Mouse (Mus musculus) stomach, postnatal 0 days (tissue): ENCODE data around the gene 0610012G03Rik. TPM values are rescaled to one million over a fixed set of nuclear protein-coding genes. Genes with fewer than 3 reads are reported as not detected.

Source experiments
- ATAC-seq: fragments of 200-750 bp; cut with Nextera tagmentation; 2 replicates; pipeline ENCODE4 v1.8.0; 2017; ENCODE audit not compliant: low FRiP score, low TSS enrichment
- DNase-seq: peaks from one replicate; pipeline ENCODE4 v3.0.0-alpha.2; 2016; ENCODE audit warnings: low spot score
- H3K27ac ChIP-seq: fragments of 300-500 bp; sonication (generic); replicated peaks from 2 replicates; pipeline ENCODE4 v1.5.1; 2014; ENCODE audit warnings: mild to moderate bottlenecking, control low read depth
- H3K27me3 ChIP-seq: fragments of 300-500 bp; sonication (generic); 2 replicates; pipeline ENCODE4 v1.6.1; 2014; ENCODE audit warnings: low read length; ENCODE audit not compliant: control insufficient read depth, insufficient read depth
- H3K36me3 ChIP-seq: fragments of 300-500 bp; sonication (generic); 2 replicates; pipeline ENCODE4 v1.6.1; 2014; ENCODE audit warnings: low read length, mixed read lengths; ENCODE audit not compliant: control insufficient read depth, insufficient read depth
- H3K4me1 ChIP-seq: fragments of 300-500 bp; sonication (generic); replicated peaks from 2 replicates; pipeline ENCODE4 v1.6.1; 2014; ENCODE audit warnings: antibody characterized with exemption; ENCODE audit not compliant: control insufficient read depth, insufficient read depth
- H3K4me2 ChIP-seq: fragments of 300-500 bp; sonication (generic); replicated peaks from 2 replicates; pipeline ENCODE4 v1.6.1; 2014; ENCODE audit warnings: low read depth, mild to moderate bottlenecking, control low read depth, moderate library complexity
- H3K4me3 ChIP-seq: fragments of 300-500 bp; sonication (generic); 2 replicates; pipeline ENCODE4 v1.5.1; 2014; ENCODE audit warnings: low read depth, low read length, control low read depth
- H3K9ac ChIP-seq: fragments of 300-500 bp; sonication (generic); 2 replicates; pipeline ENCODE4 v1.6.1; 2014; ENCODE audit warnings: mild to moderate bottlenecking, low read length, control low read depth, mixed read lengths
- H3K9me3 ChIP-seq: fragments of 300-500 bp; sonication (generic); 2 replicates; pipeline ENCODE4 v1.6.1; 2016; ENCODE audit warnings: low read length; ENCODE audit not compliant: control insufficient read depth
- CTCF ChIP-seq: IDR thresholded peaks from 2 replicates; pipeline ENCODE4 v1.5.1; 2016; ENCODE audit warnings: antibody characterized with exemption, low read depth, mild to moderate bottlenecking, moderate library complexity
- EP300 ChIP-seq: optimal IDR thresholded peaks from 2 replicates; pipeline ENCODE3; 2016; ENCODE audit warnings: antibody characterized with exemption
- WGBS: fragments of 180-500 bp; shearing (Covaris S2); extraction: QIAGEN DNeasy Blood & Tissue Kit; methylation state at CpG from one replicate; pipeline ENCODE4 v1.1.7; 2014; 5-methylcytosine and 5-hydroxymethylcytosine counted together
- polyA plus RNA-seq: library from polyadenylated mRNA; unstranded; fragments of >200 nt; fragmentation: Nextera tagmentation; extraction: Ambion mirVana; gene quantifications from 2 replicates; pipeline ENCODE4 v1.2.1, GENCODE M21; 2015

0610012G03Rik gene
- polyA plus RNA-seq, 1 experiment from 2014 or later = 112 TPM

DNA sequence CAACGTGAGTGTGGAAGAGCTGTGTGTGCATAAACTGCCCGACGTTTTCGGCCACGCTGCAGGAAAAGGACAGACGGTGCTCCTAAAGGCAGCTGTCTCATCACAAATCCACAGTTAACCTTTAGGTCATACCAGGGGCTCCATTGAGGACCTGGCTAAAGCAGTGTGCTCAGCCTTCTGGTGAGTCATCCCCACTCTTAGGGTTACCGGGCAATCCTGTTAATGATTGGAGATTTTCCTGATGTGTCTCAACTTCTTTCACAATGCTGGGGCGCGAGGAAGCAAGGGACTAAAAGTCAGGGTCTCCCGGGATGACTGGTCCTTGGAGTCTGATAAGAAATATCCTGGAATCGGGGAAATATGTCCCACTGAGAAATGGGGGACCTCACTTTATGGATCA lies 30.5 kb downstream of the 0610012G03Rik start:
- Histone ChIP-seq H3K9me3 (no peaks in the 10 kb centered on the region), H3K9ac (no peak overlapping the region), H3K27me3 (no peaks in the 10 kb centered on the region), H3K4me1 (no peaks in the 10 kb centered on the region), H3K27ac (no peak overlapping the region), H3K4me2 (peak overlapping the region; percentile 48; the same call in 1 of the 2 replicates), H3K36me3 (no peaks in the 10 kb centered on the region), H3K4me3 (no peak overlapping the region)
- no peak for TF ChIP-seq EP300
- no peak for TF ChIP-seq CTCF
- 50% methylated on average over 11 of the region's 11 CpGs for WGBS
- DNase-seq (no peak), ATAC-seq (peak; percentile 57; the same call in 1 of the 2 replicates)

DNA sequence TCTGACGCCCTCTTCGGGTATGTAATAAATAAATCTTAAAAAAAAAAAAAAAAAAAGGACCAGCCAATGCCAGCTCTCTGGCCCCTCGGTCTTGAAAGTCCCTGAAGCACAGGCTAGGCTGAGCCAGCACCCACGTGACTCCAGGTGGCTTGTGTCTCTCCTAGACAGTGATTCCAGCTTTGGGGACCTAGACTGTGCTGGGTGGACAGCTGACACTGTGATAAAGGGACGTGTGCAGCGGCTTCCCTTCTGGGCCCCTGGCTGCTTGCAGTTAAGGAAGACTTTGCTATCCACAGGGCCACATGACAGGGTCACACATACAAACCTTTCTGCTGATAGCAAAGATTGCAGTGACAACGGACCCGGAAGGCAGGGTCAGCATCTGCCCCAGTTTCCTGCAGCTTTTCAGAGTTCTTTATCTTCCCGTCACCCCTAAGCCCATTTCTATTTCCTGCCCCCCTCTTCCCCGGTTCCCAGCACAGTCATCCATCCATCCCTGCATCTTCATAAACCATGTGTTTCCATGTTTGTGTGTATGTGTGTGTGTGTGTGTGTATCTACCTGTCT lies 37.9 kb downstream of the 0610012G03Rik start:
- Histone ChIP-seq H3K9me3 (no peaks in the 10 kb centered on the region), H3K36me3 (no peaks in the 10 kb centered on the region), H3K4me3 (no peak overlapping the region), H3K9ac (no peak overlapping the region), H3K4me2 (no peak overlapping the region), H3K27me3 (no peaks in the 10 kb centered on the region), H3K27ac (no peak overlapping the region), H3K4me1 (0 out of 2 replicates have a peak, but pooled peaks cover 3% of the 10 kb centered on the region)
- no peak for ATAC-seq
- TF ChIP-seq EP300 (no peak), CTCF (no peak)
- WGBS = 44% methylated on average over 10 of the region's 10 CpGs
- no peak for DNase-seq

DNA sequence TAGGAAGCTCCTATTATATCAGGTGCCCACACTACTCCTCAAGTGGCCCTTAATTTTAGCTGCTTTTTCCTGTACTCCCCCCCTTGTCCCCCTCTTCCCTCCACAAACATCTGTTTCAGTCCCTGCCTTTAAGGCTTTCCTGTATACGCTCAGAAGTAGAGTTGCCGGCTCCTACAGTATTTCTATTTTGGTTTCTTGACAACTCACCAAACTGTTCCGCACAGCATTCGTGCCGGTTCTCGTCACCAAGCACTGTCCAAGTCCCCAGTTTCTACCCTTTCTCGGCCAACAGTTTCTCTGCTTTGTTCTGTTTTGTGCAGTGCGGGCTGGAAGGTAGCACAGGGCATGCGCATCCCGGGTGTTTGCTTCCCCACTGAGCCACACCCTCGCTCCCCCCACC lies 39.3 kb downstream of the 0610012G03Rik start:
- WGBS = 57% methylated on average over 10 of the region's 11 CpGs
- ATAC-seq = no peak
- Histone ChIP-seq H3K36me3 (no peaks in the 10 kb centered on the region), H3K27ac (no peak overlapping the region), H3K9me3 (no peaks in the 10 kb centered on the region), H3K4me3 (no peak overlapping the region), H3K4me2 (no peak overlapping the region), H3K4me1 (0 out of 2 replicates have a peak, but pooled peaks cover 3% of the 10 kb centered on the region), H3K9ac (no peak overlapping the region), H3K27me3 (no peaks in the 10 kb centered on the region)
- TF ChIP-seq CTCF = no peak
- TF ChIP-seq EP300 = no peak
- DNase-seq = no peak

DNA sequence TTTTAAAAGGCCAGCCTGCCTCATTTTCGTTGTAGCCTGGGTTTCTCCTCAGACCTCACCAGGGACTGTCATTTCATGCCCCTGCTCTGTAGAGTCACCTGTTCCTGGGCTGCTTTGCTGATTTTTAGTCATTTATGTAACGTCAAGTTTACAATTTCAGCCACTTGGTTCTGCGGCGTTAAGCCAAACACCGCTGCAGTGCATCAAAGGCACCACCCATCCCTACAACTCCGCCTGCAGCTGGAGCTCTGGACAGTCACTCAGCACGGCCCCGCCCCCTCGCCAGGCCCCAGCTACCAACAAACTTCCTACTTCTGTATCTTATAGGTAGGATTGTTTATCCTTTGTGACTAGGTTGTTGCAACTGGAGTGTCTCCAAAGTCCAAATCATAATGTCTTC lies 41.4 kb downstream of the 0610012G03Rik start:
- Histone ChIP-seq H3K4me1 (0 out of 2 replicates have a peak, but pooled peaks cover 3% of the 10 kb centered on the region), H3K4me2 (peak overlapping the region; percentile 42), H3K27me3 (no peaks in the 10 kb centered on the region), H3K4me3 (peak overlapping the region; percentile 12; the same call in 1 of the 2 replicates), H3K36me3 (no peaks in the 10 kb centered on the region), H3K9me3 (no peaks in the 10 kb centered on the region), H3K9ac (0 out of 2 replicates have a peak overlapping the region, but pooled peaks have one; percentile 18), H3K27ac (no peak overlapping the region)
- ATAC-seq (peak; percentile 70; the same call in 1 of the 2 replicates), DNase-seq (peak; percentile 63)
- 7% methylated on average over 9 of the region's 9 CpGs for WGBS
- no peak for TF ChIP-seq EP300
- TF ChIP-seq CTCF = no peak

DNA sequence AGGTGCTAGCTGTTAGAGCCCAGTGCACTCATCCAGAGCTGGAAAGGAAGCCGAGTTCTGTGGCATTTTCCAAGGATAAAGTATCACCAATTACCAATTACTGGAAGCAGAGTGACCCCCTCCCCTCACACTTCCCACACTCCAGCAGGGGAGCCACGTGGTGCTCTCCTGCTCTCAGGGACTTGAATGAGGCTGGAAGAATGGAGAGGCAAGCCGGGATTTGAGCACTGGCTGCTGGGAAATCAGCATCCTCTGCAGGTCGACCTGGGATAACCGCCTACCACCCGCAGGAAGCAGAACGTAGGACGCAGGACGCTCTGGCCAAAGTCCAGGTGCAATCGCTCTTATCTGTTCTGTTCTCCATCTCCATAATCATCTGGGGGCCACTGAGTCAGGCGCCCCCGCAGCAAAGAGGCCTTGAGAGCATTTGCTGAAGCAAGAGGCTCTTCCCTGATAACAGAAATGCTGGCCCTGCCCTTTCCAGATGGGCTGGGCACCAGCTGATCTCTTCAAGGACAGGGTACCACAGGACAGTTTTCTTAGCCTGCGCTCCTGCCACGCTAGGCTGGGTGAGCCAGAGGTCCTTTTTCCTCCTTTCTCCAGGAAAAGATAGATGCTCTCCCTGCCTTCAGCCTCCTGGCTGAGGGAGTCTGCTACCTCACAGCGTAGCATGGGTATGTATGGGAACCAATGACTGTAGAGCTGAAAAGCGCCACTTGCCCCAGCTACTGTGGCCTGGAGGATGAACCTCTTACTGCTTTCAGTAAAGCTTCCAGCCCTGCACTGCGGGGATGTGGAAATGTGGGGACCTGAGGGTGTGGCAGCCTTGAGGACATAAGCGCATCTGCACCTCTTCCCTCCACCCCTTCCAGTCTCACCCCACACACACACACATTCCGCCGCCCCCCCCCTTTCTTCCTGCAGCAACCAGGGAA lies 42.1 kb downstream of the 0610012G03Rik start:
- peak overlapping the region; percentile 12; the same call in 1 of the 2 replicates for H3K4me3 ChIP-seq
- TF ChIP-seq CTCF (no peak), EP300 (no peak)
- no peak overlapping the region for H3K27ac ChIP-seq
- no peak for ATAC-seq
- H3K27me3 ChIP-seq = no peaks in the 10 kb centered on the region
- no peaks in the 10 kb centered on the region for H3K9me3 ChIP-seq
- H3K9ac ChIP-seq = no peak overlapping the region
- DNase-seq = no peak
- peak overlapping the region; percentile 42 for H3K4me2 ChIP-seq
- WGBS = 30% methylated on average over 20 of the region's 20 CpGs
- no peaks in the 10 kb centered on the region for H3K36me3 ChIP-seq
- H3K4me1 ChIP-seq = 0 out of 2 replicates have a peak, but pooled peaks cover 3% of the 10 kb centered on the region

DNA sequence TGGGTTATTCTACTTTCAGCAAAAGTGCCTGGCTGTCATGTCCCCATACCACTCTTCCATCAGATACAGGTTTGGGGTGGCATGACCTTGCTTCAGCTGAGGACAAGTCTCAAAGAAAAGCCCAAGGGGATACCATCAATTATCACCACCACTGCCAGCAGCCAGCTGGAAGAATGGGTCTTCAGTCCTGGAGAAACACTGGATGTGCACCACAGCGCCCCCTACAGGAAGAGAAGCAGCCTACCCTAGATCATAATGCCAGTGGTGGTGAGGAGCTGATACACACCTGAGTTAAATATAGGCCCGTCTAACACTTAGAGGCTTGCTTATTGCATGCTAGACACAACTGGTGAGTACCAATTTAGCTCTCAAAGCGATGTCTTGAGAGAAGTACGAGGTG lies 43.0 kb downstream of the 0610012G03Rik start:
- Histone ChIP-seq H3K27me3 (no peaks in the 10 kb centered on the region), H3K36me3 (no peaks in the 10 kb centered on the region), H3K27ac (no peak overlapping the region), H3K9me3 (no peaks in the 10 kb centered on the region), H3K9ac (no peak overlapping the region), H3K4me1 (0 out of 2 replicates have a peak, but pooled peaks cover 3% of the 10 kb centered on the region), H3K4me3 (no peak overlapping the region), H3K4me2 (no peak overlapping the region)
- ATAC-seq (no peak), DNase-seq (no peak)
- TF ChIP-seq EP300 = no peak
- TF ChIP-seq CTCF = peak; percentile 47; the same call in 1 of the 2 replicates
- 66% methylated on average over 4 of the region's 4 CpGs for WGBS
